Mouse (Mus musculus): ENCODE measurements around the gene Col13a1. TPM values are rescaled to one million over a fixed set of nuclear protein-coding genes. Genes with fewer than 3 reads are reported as not detected.
A peak's percentile ranks its signal among the peaks of the same experiment; 100 is the strongest.

Col13a1 gene
- total and polyA plus RNA-seq, 3 experiments = not detected

- no peak overlapping the region for H3K4me3 ChIP-seq (replicated peaks in 1 of 3; ENCODE audit: low read depth in 2 of 3, low read length in 2 of 3, poor library complexity in 1 of 3)
- no peaks in the 10 kb centered on the region for H3K4me1 ChIP-seq (ENCODE audit: control insufficient read depth in 1 of 2, insufficient read depth in 2 of 2)
- no peaks in the 10 kb centered on the region for H3K79me2 ChIP-seq (replicated peaks; ENCODE audit: control insufficient read depth, extremely low read depth, insufficient read depth, poor library complexity, severe bottlenecking)
- dilution Hi-C loops (cut with MboI; ENCODE audit: extremely low pct_ligation_motif_present, extremely low pct_unique_long_range_greater_than_20kb, low sequenced_read_pairs) = no loop called here
- no peak overlapping the region for H3K9ac ChIP-seq (ENCODE audit: insufficient read depth, low read depth)
- H3K9me3 ChIP-seq (replicated peaks; ENCODE audit: low read length) = peaks cover 19% of the 10 kb centered on the region
- H3K36me3 ChIP-seq (replicated peaks in 1 of 2; ENCODE audit: control insufficient read depth in 1 of 2, insufficient read depth in 1 of 2, low read length in 1 of 2) = no peaks in the 10 kb centered on the region
- H3K4me2 ChIP-seq (ENCODE audit: insufficient read depth, low read depth, poor library complexity, severe bottlenecking) = no peak overlapping the region
- TF ChIP-seq MAX (IDR thresholded peaks at IDR 0.05; ENCODE audit: low read length) (no peak), ZC3H11A (IDR thresholded peaks at IDR 0.05; ENCODE audit: low read depth, low read length) (no peak), NELFE (IDR thresholded peaks at IDR 0.05; ENCODE audit: low read depth, low read length) (no peak), BHLHE40 (IDR thresholded peaks at IDR 0.05; ENCODE audit: low read depth, low read length) (no peak), TBP (conservative IDR thresholded peaks at IDR 0.05; ENCODE audit: low read depth, low read length) (no peak), ETS1 (conservative IDR thresholded peaks at IDR 0.05; ENCODE audit: low read depth, low read length) (no peak), ZNF384 (IDR thresholded peaks at IDR 0.05; ENCODE audit: low read depth, low read length) (no peak), JUND (conservative IDR thresholded peaks at IDR 0.05; ENCODE audit: low read depth, low read length) (no peak), TCF12 (IDR thresholded peaks at IDR 0.05; ENCODE audit: low read depth, low read length) (no peak), CHD1 (IDR thresholded peaks at IDR 0.05; ENCODE audit: low read depth, low read length) (no peak)
- in situ Hi-C loops (cut with MboI; ENCODE audit: low pct_ligation_motif_present, low pct_unique_long_range_greater_than_20kb, low sequenced_read_pairs) = no loop called here
- no peak for DNase-seq (ENCODE audit: extremely low read depth)
- H3K27ac ChIP-seq (ENCODE audit: insufficient read depth, low read depth) = no peak overlapping the region
- H3K27me3 ChIP-seq (replicated peaks) = peaks cover 61% of the 10 kb centered on the region
These were observed 58.8 kb downstream of the Col13a1 start for GRCm38 (mm10) chr10:61919924-61920654.

GRCm38 (mm10) chr10:61919496-61919895 is 59.4 kb downstream of the Col13a1 start:
- no peak for TF ChIP-seq GABPA (IDR thresholded peaks at IDR 0.05; ENCODE audit: insufficient replicate concordance, low read depth, low read length)
- H3K27ac ChIP-seq (ENCODE audit: insufficient read depth, low read depth) = no peak overlapping the region
- no peaks in the 10 kb centered on the region for H3K79me2 ChIP-seq (replicated peaks; ENCODE audit: control insufficient read depth, extremely low read depth, insufficient read depth, poor library complexity, severe bottlenecking)
- dilution Hi-C loops (cut with MboI; ENCODE audit: extremely low pct_ligation_motif_present, extremely low pct_unique_long_range_greater_than_20kb, low sequenced_read_pairs) (no loop called here), in situ Hi-C loops (cut with MboI; ENCODE audit: low pct_ligation_motif_present, low pct_unique_long_range_greater_than_20kb, low sequenced_read_pairs) (no loop called here)
- H3K9me3 ChIP-seq (replicated peaks; ENCODE audit: low read length) = peaks cover 24% of the 10 kb centered on the region
- H3K9ac ChIP-seq (ENCODE audit: insufficient read depth, low read depth) = no peak overlapping the region
- H3K4me2 ChIP-seq (ENCODE audit: insufficient read depth, low read depth, poor library complexity, severe bottlenecking) = no peak overlapping the region
- H3K36me3 ChIP-seq (replicated peaks in 1 of 2; ENCODE audit: control insufficient read depth in 1 of 2, insufficient read depth in 1 of 2, low read length in 1 of 2) = no peaks in the 10 kb centered on the region
- peaks cover 63% of the 10 kb centered on the region for H3K27me3 ChIP-seq (replicated peaks)
- no peak for DNase-seq (ENCODE audit: extremely low read depth)
- H3K4me1 ChIP-seq (ENCODE audit: control insufficient read depth in 1 of 2, insufficient read depth in 2 of 2) = no peaks in the 10 kb centered on the region
- H3K4me3 ChIP-seq (replicated peaks in 1 of 3; ENCODE audit: low read depth in 2 of 3, low read length in 2 of 3, poor library complexity in 1 of 3) = no peak overlapping the region

- in situ Hi-C loops (cut with MboI; ENCODE audit: low pct_ligation_motif_present, low pct_unique_long_range_greater_than_20kb, low sequenced_read_pairs) = no loop called here
- DNase-seq (ENCODE audit: extremely low read depth) = peak; percentile 3
- Histone ChIP-seq H3K9ac (ENCODE audit: insufficient read depth, low read depth) (no peak overlapping the region), H3K4me3 (replicated peaks in 1 of 3; ENCODE audit: low read depth in 2 of 3, low read length in 2 of 3, poor library complexity in 1 of 3) (no peak overlapping the region), H3K4me2 (ENCODE audit: insufficient read depth, low read depth, poor library complexity, severe bottlenecking) (no peak overlapping the region), H3K36me3 (replicated peaks in 1 of 2; ENCODE audit: control insufficient read depth in 1 of 2, insufficient read depth in 1 of 2, low read length in 1 of 2) (no peaks in the 10 kb centered on the region), H3K27ac (ENCODE audit: insufficient read depth, low read depth) (no peak overlapping the region), H3K79me2 (replicated peaks; ENCODE audit: control insufficient read depth, extremely low read depth, insufficient read depth, poor library complexity, severe bottlenecking) (no peaks in the 10 kb centered on the region), H3K9me3 (replicated peaks; ENCODE audit: low read length) (peaks cover 24% of the 10 kb centered on the region), H3K4me1 (ENCODE audit: control insufficient read depth in 1 of 2, insufficient read depth in 2 of 2) (no peaks in the 10 kb centered on the region), H3K27me3 (replicated peaks) (peaks cover 56% of the 10 kb centered on the region)
- dilution Hi-C loops (cut with MboI; ENCODE audit: extremely low pct_ligation_motif_present, extremely low pct_unique_long_range_greater_than_20kb, low sequenced_read_pairs) = no loop called here
- TF ChIP-seq CTCF (conservative IDR thresholded peaks at IDR 0.05 in 1 of 2, IDR thresholded peaks at IDR 0.05 in 1 of 2; ENCODE audit: low read depth in 2 of 2, low read length in 2 of 2) (peak in 1 of 2 experiments; percentile 24; a peak in 2 of 4 replicates), HCFC1 (IDR thresholded peaks at IDR 0.05; ENCODE audit: low read depth, low read length) (no peak)
These were observed 61.8 kb downstream of the Col13a1 start for GRCm38 (mm10) chr10:61917066-61917465.
